Mouse (Mus musculus) left cerebral cortex, postnatal 10 days (tissue): Measurements from ENCODE around the gene Sult3a1. TPM values are rescaled to one million over a fixed set of nuclear protein-coding genes. Genes with fewer than 3 reads are reported as not detected.
A peak's percentile ranks its signal among the peaks of the same experiment; 100 is the strongest.
"Not testable (repeated sequence)": the region's sequence is repeated elsewhere in the genome, so short reads cannot be mapped to it uniquely, and the experiment has no call there.

Experiments used
- DNase-seq, 2 experiments: peaks; one replicate each; pipeline ENCODE4 v3.0.0; 2021 to 2022; ENCODE audit warnings: low spot score in 2 of 2, mixed read lengths in 1 of 2; ENCODE audit errors: extremely low spot score in 1 of 2
- intact Hi-C: fragments of 180-260 bp; cut with DNase I; formaldehyde crosslinking; loops from one replicate; pipeline ENCODE4 v1.15.1; 2025
- total RNA-seq, 2 experiments: library from RNA; stranded (reverse); gene quantifications; 2 replicates each; pipeline ENCODE4 v1.2.3; 2021

The Sult3a1 gene
- total RNA-seq = not detected

DNA sequence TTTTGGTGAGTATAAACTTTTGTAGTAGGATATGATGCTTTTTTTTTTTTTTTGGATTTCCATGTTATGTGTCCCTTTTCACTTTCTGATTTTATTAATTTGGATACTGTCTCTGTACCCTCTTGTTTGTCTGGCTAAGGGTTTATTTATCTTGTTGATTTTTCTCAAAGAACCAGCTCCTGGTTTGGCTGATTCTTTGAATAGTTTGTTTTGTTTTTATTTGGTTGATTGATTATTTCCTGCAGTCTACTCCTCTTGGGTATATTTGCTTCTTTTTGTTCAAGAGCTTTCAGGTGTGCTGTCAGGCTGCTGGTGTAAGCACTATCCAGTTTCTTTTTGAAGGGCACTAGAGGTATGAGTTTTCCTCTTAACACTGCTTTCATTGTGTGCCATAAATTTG is at the start of gene Sult3a1:
Sult3a1 (plus strand) TSS at position 301 of the 400 bp plus-strand sequence.
- no peak for DNase-seq
- intact Hi-C loops = no loop called here

GRCm38 (mm10) chr10:33811807-33812206 is 45.7 kb upstream of the Sult3a1 start:
- intact Hi-C loops = no loop called here
- DNase-seq = no peak

GRCm38 (mm10) chr10:33814266-33814665 is 43.3 kb upstream of the Sult3a1 start:
- no peak for DNase-seq
- intact Hi-C loops = no loop called here

DNA sequence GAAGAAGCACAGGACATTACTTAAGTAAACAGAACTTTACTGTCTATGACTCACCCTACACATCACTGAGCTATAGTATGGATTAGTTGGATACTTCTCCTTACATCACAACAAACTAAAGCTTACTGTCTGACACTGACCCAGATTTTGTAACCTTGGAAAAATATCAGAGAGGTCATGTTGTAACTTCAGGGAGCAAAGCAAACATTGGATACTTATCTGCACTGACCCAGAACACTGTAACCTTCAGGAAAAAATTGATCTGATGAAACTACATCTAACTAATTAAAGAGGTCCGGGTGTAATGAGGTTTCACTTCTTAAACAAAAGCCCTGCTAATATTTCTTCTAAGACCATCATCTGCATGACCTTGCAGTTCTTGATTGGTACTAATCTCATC is 40.6 kb upstream of the Sult3a1 start:
- no peak for DNase-seq
- intact Hi-C loops = no loop called here

DNA sequence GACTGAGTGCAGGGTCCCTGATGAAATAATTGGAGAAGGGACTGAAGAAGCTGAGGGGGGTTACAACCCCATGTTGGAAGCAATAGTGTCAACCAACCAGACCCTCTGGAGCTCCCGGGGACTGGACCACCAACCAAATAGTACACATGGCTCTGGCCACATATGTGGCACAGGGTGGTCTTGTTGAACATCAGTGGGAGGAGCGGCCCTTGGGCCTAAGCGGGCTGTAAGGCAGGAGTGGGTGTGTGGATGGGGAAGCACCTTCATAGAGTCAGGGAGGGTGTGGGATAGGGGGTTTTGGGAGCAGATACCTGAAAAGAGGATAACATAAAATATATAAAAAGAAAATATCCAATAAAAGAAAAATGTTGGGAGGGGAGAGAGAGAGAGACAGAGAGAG is 36.6 kb upstream of the Sult3a1 start:
- peak in 1 of 2 experiments; percentile 20 for DNase-seq
- intact Hi-C loops = no loop called here

DNA sequence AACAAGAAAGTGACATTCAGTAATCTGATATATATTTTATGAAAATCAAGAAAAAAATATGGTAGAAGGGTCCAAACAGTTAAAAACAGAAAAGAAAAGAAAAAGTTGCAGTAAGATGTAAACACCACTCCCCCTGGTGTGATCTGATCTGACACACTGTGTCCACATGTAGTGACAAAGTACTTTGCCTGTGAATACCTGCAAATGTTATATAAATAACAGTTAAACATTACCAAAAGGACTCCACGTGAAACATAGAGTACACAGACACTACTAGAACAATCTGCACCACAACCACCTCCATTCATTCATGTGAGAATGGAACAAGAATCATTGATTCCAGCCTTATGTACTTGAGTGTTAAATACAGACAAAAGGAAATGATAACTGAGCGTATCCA is 8.5 kb downstream of the Sult3a1 start:
- no peak for DNase-seq
- intact Hi-C loops = no loop called here

- no peak for DNase-seq
- intact Hi-C loops = no loop called here
Measured at GRCm38 (mm10) chr10:33870441-33870840, 12.9 kb downstream of the Sult3a1 start.

- no peak for DNase-seq
- intact Hi-C loops = no loop called here
Measured at GRCm38 (mm10) chr10:33872672-33873398, 15.3 kb downstream of the Sult3a1 start.

DNA sequence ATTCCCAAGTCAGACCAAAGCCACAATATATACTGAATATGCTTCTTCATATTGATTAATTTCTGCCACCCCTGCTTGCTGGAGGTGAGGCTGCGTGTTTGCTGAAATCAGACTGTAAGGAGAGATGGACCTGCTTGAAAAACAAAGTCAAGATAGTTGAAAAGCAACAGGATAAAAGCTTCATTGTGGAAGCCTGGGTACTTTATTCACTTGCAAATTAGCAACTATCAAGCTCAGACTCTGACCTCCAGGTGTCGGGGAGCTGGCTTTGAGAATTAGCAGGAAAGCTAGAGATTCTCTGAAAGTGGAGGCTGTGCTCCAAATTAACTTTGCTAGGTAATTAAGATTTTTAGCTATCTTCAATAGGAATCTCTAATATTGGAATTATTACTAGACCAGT is 24.9 kb downstream of the Sult3a1 start:
- DNase-seq, intact Hi-C loops: not testable (repeated sequence)

- intact Hi-C loops, DNase-seq: not testable (repeated sequence)
Measured at GRCm38 (mm10) chr10:33901520-33901919, 44.0 kb downstream of the Sult3a1 start.

- intact Hi-C loops = no loop called here
- peak; percentile 64 to 66 for DNase-seq
Measured at GRCm38 (mm10) chr10:33904530-33905481, 47.3 kb downstream of the Sult3a1 start, which contains the start of gene Rsph4a. Gene Rsph4a (plus strand): TSS chr10:33905111.

- peak in 1 of 2 experiments; percentile 0 for DNase-seq
- intact Hi-C loops = no loop called here
Measured at GRCm38 (mm10) chr10:33905489-33905888, 48.0 kb downstream of the Sult3a1 start.

Other genes starting within 250 kb of the Sult3a1 start
- 10 to 100 TPM; 57.7 to 61.3 TPM for gene Clvs2, start 233.0 kb upstream of the Sult3a1 start, total RNA-seq
- 1 to 10 TPM in 1 of 2 experiments, not detected in 1; 1.1 TPM for gene Sult3a2, start 71.0 kb upstream of the Sult3a1 start, total RNA-seq
- gene Rsph4a, start 47.4 kb downstream of the Sult3a1 start, total RNA-seq = 1 to 10 TPM; 3.6 to 4.5 TPM
- gene Zup1, start 93.5 kb downstream of the Sult3a1 start, total RNA-seq = 10 to 100 TPM; 13.2 to 15.0 TPM
- 100 to 1,000 TPM; 102 to 104 TPM for gene Rwdd1, start 161.9 kb downstream of the Sult3a1 start, total RNA-seq
- 1 to 10 TPM in 1 of 2 experiments, under 1 TPM in 1; 0.28 to 1.1 TPM for gene Trappc3l, start 179.9 kb downstream of the Sult3a1 start, total RNA-seq
- gene Calhm4, start 186.6 kb downstream of the Sult3a1 start, total RNA-seq = not detected
- 1 to 10 TPM; 1.6 to 1.7 TPM for gene Calhm5, start 238.8 kb downstream of the Sult3a1 start, total RNA-seq